10 mouse cellular contexts compared by ENCODE assay signal in the genomic region with DNA sequence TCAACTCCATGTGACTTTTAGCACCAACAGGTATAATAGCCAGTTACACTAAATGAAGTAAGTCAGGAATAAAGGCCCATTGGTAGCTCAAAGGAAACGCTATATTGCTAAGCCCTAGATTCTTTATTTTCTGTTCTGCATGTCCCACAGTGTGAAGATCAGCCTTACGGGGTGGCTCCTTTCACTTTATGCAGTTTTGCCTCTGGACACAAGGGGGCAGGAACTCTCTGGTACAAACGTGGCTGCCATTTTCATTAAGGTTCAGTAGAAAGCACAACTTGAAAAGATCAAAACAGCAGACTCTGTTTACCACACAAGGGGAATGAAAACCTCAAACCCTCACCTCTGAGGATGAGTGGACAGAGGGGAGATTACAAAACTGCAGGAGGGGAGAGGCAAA. TPM values are rescaled to one million over a fixed set of nuclear protein-coding genes. Genes with fewer than 3 reads are reported as not detected.
DNase-seq lines count a peak whose midpoint lies in the region; ATAC-seq lines count a peak whose summit lies in the region.
"Had no signal": no experiment of that assay in that cellular context is flagged by ENCODE, and none has a peak within 500 bp of the region (broad histone marks: within the 10 kb centered on the region; RNA-seq: fewer than 3 reads in every experiment).

No protein-coding gene starts in this region.

- no peaks in the 10 kb centered on the region for H3K36me3 ChIP-seq in heart, embryonic 11.5 days (ENCODE audit: control insufficient read depth, insufficient read depth, low read length)
- H3K36me3 ChIP-seq in midbrain, embryonic 15.5 days (replicated peaks): no peaks in the 10 kb centered on the region
- H3K36me3 ChIP-seq: embryonic facial prominence, embryonic 15.5 days; neural tube, embryonic 13.5 days had no signal

- no peak overlapping the region for H3K4me3 ChIP-seq in heart, embryonic 11.5 days (ENCODE audit: low read depth, low read length)
- no peak overlapping the region for H3K4me3 ChIP-seq in midbrain, embryonic 15.5 days
- H3K4me3 ChIP-seq: embryonic facial prominence, embryonic 15.5 days; neural tube, embryonic 13.5 days had no signal

- H3K4me1 ChIP-seq in heart, embryonic 11.5 days (ENCODE audit: control insufficient read depth, insufficient read depth, low read length): no peaks in the 10 kb centered on the region
- no peaks in the 10 kb centered on the region for H3K4me1 ChIP-seq in midbrain, embryonic 15.5 days
- H3K4me1 ChIP-seq: embryonic facial prominence, embryonic 15.5 days had no signal

- no peak overlapping the region for H3K4me2 ChIP-seq in heart, embryonic 11.5 days
- no peak overlapping the region for H3K4me2 ChIP-seq in midbrain, embryonic 15.5 days
- H3K4me2 ChIP-seq: embryonic facial prominence, embryonic 15.5 days; neural tube, embryonic 13.5 days had no signal

- WGBS in heart, embryonic 11.5 days (ENCODE audit: insufficient replicate concordance): 45% methylated on average over 3 of the region's 3 CpGs
- WGBS in midbrain, embryonic 15.5 days: 47% methylated on average over 3 of the region's 3 CpGs

- H3K27me3 ChIP-seq in heart, embryonic 11.5 days (ENCODE audit: control insufficient read depth, insufficient read depth, low read length): no peaks in the 10 kb centered on the region
- H3K27me3 ChIP-seq in midbrain, embryonic 15.5 days (replicated peaks): no peaks in the 10 kb centered on the region
- H3K27me3 ChIP-seq: embryonic facial prominence, embryonic 15.5 days; neural tube, embryonic 13.5 days had no signal

- H3K27ac ChIP-seq in heart, embryonic 11.5 days (ENCODE audit: low read depth, low read length): no peak overlapping the region
- H3K27ac ChIP-seq in midbrain, embryonic 15.5 days: no peak overlapping the region
- H3K27ac ChIP-seq: embryonic facial prominence, embryonic 15.5 days; neural tube, embryonic 13.5 days had no signal

- no peak for ATAC-seq in heart, embryonic 11.5 days (replicated peaks; ENCODE audit: insufficient number of reproducible peaks, low FRiP score, low TSS enrichment)
- no peak for ATAC-seq in midbrain, embryonic 15.5 days (replicated peaks)

- intact Hi-C loops in heart, postnatal 14 days (cut with DNase I): loop anchor here (10.0 kb wide), 1 partner anchor 857 kb away; no protein-coding TSS in a partner anchor

- H3K9me3 ChIP-seq in heart, embryonic 11.5 days (replicated peaks; ENCODE audit: control insufficient read depth, low read length): no peaks in the 10 kb centered on the region
- H3K9me3 ChIP-seq in midbrain, embryonic 15.5 days: no peaks in the 10 kb centered on the region
- H3K9me3 ChIP-seq: embryonic facial prominence, embryonic 15.5 days; neural tube, embryonic 13.5 days had no signal

- H3K9ac ChIP-seq in heart, embryonic 11.5 days (ENCODE audit: low read depth, low read length): no peak overlapping the region
- no peak overlapping the region for H3K9ac ChIP-seq in midbrain, embryonic 15.5 days
- H3K9ac ChIP-seq: embryonic facial prominence, embryonic 15.5 days; neural tube, embryonic 13.5 days had no signal

- peak; percentile 12 to 42 for DNase-seq in heart, postnatal 14 days
- DNase-seq in A20 (ENCODE audit: low read depth, low spot score) (peak; percentile 70), ES-CJ7 (ENCODE audit: low read depth, low spot score) (peak; percentile 38)
- DNase-seq in induced T-regulatory cell, adult 2 months (ENCODE audit: low read depth): peak; percentile 32
- no peak for DNase-seq in frontal cortex, postnatal 25 days (ENCODE audit: low spot score in 2 of 2)
- no peak for DNase-seq in adrenal gland, adult 18-20 months (ENCODE audit: low spot score in 2 of 2)

RNA-seq across cellular contexts. Expression of gene Tmem144, which starts 40.9 kb away (rescaled TPM):
- 1 to 10 TPM; 6.3 to 7.9 TPM for total RNA-seq in heart, postnatal 14 days (2021)
- polyA plus RNA-seq in heart, embryonic 11.5 days (2014; fragmentation: Nextera tagmentation; extraction: Ambion mirVana): 11.7 and 12.8 TPM in 2 replicates
- 0.87 and 0.96 TPM in 2 replicates for polyA plus RNA-seq in midbrain, embryonic 15.5 days (2015; fragmentation: Nextera tagmentation; extraction: Ambion mirVana)
- 10 to 100 TPM in 1 of 2 experiments, 1 to 10 TPM in 1; 3.3 to 10.1 TPM for total RNA-seq in adrenal gland, adult 18-20 months (2021)

Comparison
In these comparisons a context has a peak if more than half of its experiments do, and no peak if none do; other contexts are left out.
1. DNase-seq: peak in heart, postnatal 14 days (2 of 2), A20 (single experiment), ES-CJ7 (single experiment) and induced T-regulatory cell, adult 2 months (single experiment); none in frontal cortex, postnatal 25 days (0 of 2) and adrenal gland, adult 18-20 months (0 of 2).